Mouse (Mus musculus): ENCODE measurements around the gene Sub1. TPM values are rescaled to one million over a fixed set of nuclear protein-coding genes. Genes with fewer than 3 reads are reported as not detected.

Sub1 gene
- polyA plus RNA-seq, 1 experiment from 2014 or later, result 637 TPM

GRCm38 (mm10) chr15:11959716-11960115 lies 37.1 kb downstream of the Sub1 start:
- Histone ChIP-seq H3K9ac (ENCODE audit: low read length) (no peak overlapping the region), H3K9me3 (replicated peaks; ENCODE audit: control insufficient read depth, low read length) (no peaks in the 10 kb centered on the region), H3K36me3 (ENCODE audit: control insufficient read depth, insufficient read depth, low read length) (no peaks in the 10 kb centered on the region), H3K4me2 (ENCODE audit: low read depth, low read length) (no peak overlapping the region), H3K27ac (ENCODE audit: low read length) (no peak overlapping the region), H3K27me3 (ENCODE audit: control insufficient read depth, insufficient read depth, low read length) (no peaks in the 10 kb centered on the region), H3K4me3 (replicated peaks; ENCODE audit: low read length) (no peak overlapping the region), H3K4me1 (ENCODE audit: control insufficient read depth, insufficient read depth, low read length) (no peaks in the 10 kb centered on the region)
- no peak for ATAC-seq (ENCODE audit: insufficient read depth, low FRiP score)
- 78% methylated on average over 3 of the region's 3 CpGs for WGBS

GRCm38 (mm10) chr15:11956129-11956528 lies 40.7 kb downstream of the Sub1 start:
- Histone ChIP-seq H3K9ac (ENCODE audit: low read length) (no peak overlapping the region), H3K27ac (ENCODE audit: low read length) (no peak overlapping the region), H3K9me3 (replicated peaks; ENCODE audit: control insufficient read depth, low read length) (no peaks in the 10 kb centered on the region), H3K4me3 (replicated peaks; ENCODE audit: low read length) (no peak overlapping the region), H3K36me3 (ENCODE audit: control insufficient read depth, insufficient read depth, low read length) (no peaks in the 10 kb centered on the region), H3K4me1 (ENCODE audit: control insufficient read depth, insufficient read depth, low read length) (no peaks in the 10 kb centered on the region), H3K27me3 (ENCODE audit: control insufficient read depth, insufficient read depth, low read length) (no peaks in the 10 kb centered on the region), H3K4me2 (ENCODE audit: low read depth, low read length) (no peak overlapping the region)
- 78% methylated on average over 7 of the region's 7 CpGs for WGBS
- ATAC-seq (ENCODE audit: insufficient read depth, low FRiP score), result no peak

- no peaks in the 10 kb centered on the region for H3K9me3 ChIP-seq (replicated peaks; ENCODE audit: control insufficient read depth, low read length)
- ATAC-seq (ENCODE audit: insufficient read depth, low FRiP score), result no peak
- WGBS, result 53% methylated on average over 4 of the region's 4 CpGs
Measured at GRCm38 (mm10) chr15:11954190-11954589, 42.6 kb downstream of the Sub1 start.

GRCm38 (mm10) chr15:11952159-11952558 lies 44.6 kb downstream of the Sub1 start:
- no peak overlapping the region for H3K4me2 ChIP-seq (ENCODE audit: low read depth, low read length)
- 77% methylated on average over 3 of the region's 3 CpGs for WGBS
- no peak overlapping the region for H3K27ac ChIP-seq (ENCODE audit: low read length)
- no peaks in the 10 kb centered on the region; the same call in 1 of the 2 replicates for H3K9me3 ChIP-seq (replicated peaks; ENCODE audit: control insufficient read depth, low read length)
- H3K27me3 ChIP-seq (ENCODE audit: control insufficient read depth, insufficient read depth, low read length), result no peaks in the 10 kb centered on the region
- no peak overlapping the region for H3K4me3 ChIP-seq (replicated peaks; ENCODE audit: low read length)
- no peak for ATAC-seq (ENCODE audit: insufficient read depth, low FRiP score)
- no peak overlapping the region for H3K9ac ChIP-seq (ENCODE audit: low read length)
- no peaks in the 10 kb centered on the region for H3K36me3 ChIP-seq (ENCODE audit: control insufficient read depth, insufficient read depth, low read length)
- H3K4me1 ChIP-seq (ENCODE audit: control insufficient read depth, insufficient read depth, low read length), result no peaks in the 10 kb centered on the region

More at GRCm38 (mm10) chr15:11954190-11954589, 42.6 kb downstream of the Sub1 start:
- no peaks in the 10 kb centered on the region for H3K36me3 ChIP-seq (ENCODE audit: control insufficient read depth, insufficient read depth, low read length)
- no peaks in the 10 kb centered on the region for H3K4me1 ChIP-seq (ENCODE audit: control insufficient read depth, insufficient read depth, low read length)
- no peak overlapping the region for H3K4me2 ChIP-seq (ENCODE audit: low read depth, low read length)
- no peak overlapping the region for H3K4me3 ChIP-seq (replicated peaks; ENCODE audit: low read length)
- no peak overlapping the region for H3K27ac ChIP-seq (ENCODE audit: low read length)
- no peak overlapping the region for H3K9ac ChIP-seq (ENCODE audit: low read length)
- H3K27me3 ChIP-seq (ENCODE audit: control insufficient read depth, insufficient read depth, low read length), result no peaks in the 10 kb centered on the region

GRCm38 (mm10) chr15:11951181-11951580 lies 45.6 kb downstream of the Sub1 start:
- no peaks in the 10 kb centered on the region for H3K36me3 ChIP-seq (ENCODE audit: control insufficient read depth, insufficient read depth, low read length)
- no peaks in the 10 kb centered on the region for H3K4me1 ChIP-seq (ENCODE audit: control insufficient read depth, insufficient read depth, low read length)
- 94% methylated on average over 7 of the region's 7 CpGs for WGBS
- ATAC-seq (ENCODE audit: insufficient read depth, low FRiP score), result no peak
- no peak overlapping the region for H3K4me3 ChIP-seq (replicated peaks; ENCODE audit: low read length)
- H3K9me3 ChIP-seq (replicated peaks; ENCODE audit: control insufficient read depth, low read length), result no peaks in the 10 kb centered on the region; the same call in 1 of the 2 replicates
- H3K27ac ChIP-seq (ENCODE audit: low read length), result no peak overlapping the region
- H3K27me3 ChIP-seq (ENCODE audit: control insufficient read depth, insufficient read depth, low read length), result no peaks in the 10 kb centered on the region
- no peak overlapping the region for H3K9ac ChIP-seq (ENCODE audit: low read length)
- H3K4me2 ChIP-seq (ENCODE audit: low read depth, low read length), result no peak overlapping the region

GRCm38 (mm10) chr15:11950144-11950543 lies 46.6 kb downstream of the Sub1 start:
- H3K36me3 ChIP-seq (ENCODE audit: control insufficient read depth, insufficient read depth, low read length), result no peaks in the 10 kb centered on the region
- 0 out of 2 replicates have a peak, but pooled peaks have one; percentile 21 for ATAC-seq (ENCODE audit: insufficient read depth, low FRiP score)
- H3K9me3 ChIP-seq (replicated peaks; ENCODE audit: control insufficient read depth, low read length), result no peaks in the 10 kb centered on the region; the same call in 1 of the 2 replicates
- H3K4me1 ChIP-seq (ENCODE audit: control insufficient read depth, insufficient read depth, low read length), result no peaks in the 10 kb centered on the region
- no peak overlapping the region for H3K4me3 ChIP-seq (replicated peaks; ENCODE audit: low read length)
- H3K27ac ChIP-seq (ENCODE audit: low read length), result no peak overlapping the region
- H3K4me2 ChIP-seq (ENCODE audit: low read depth, low read length), result no peak overlapping the region
- no peak overlapping the region for H3K9ac ChIP-seq (ENCODE audit: low read length)
- H3K27me3 ChIP-seq (ENCODE audit: control insufficient read depth, insufficient read depth, low read length), result no peaks in the 10 kb centered on the region
- 91% methylated on average over 10 of the region's 10 CpGs for WGBS

- no peaks in the 10 kb centered on the region for H3K27me3 ChIP-seq (ENCODE audit: control insufficient read depth, insufficient read depth, low read length)
- H3K27ac ChIP-seq (ENCODE audit: low read length), result no peak overlapping the region
- H3K4me1 ChIP-seq (ENCODE audit: control insufficient read depth, insufficient read depth, low read length), result no peaks in the 10 kb centered on the region
- WGBS, result 78% methylated on average over 3 of the region's 3 CpGs
- no peaks in the 10 kb centered on the region for H3K36me3 ChIP-seq (ENCODE audit: control insufficient read depth, insufficient read depth, low read length)
- H3K4me2 ChIP-seq (ENCODE audit: low read depth, low read length), result no peak overlapping the region
- no peaks in the 10 kb centered on the region; the same call in 1 of the 2 replicates for H3K9me3 ChIP-seq (replicated peaks; ENCODE audit: control insufficient read depth, low read length)
- no peak for ATAC-seq (ENCODE audit: insufficient read depth, low FRiP score)
- H3K9ac ChIP-seq (ENCODE audit: low read length), result no peak overlapping the region
- no peak overlapping the region for H3K4me3 ChIP-seq (replicated peaks; ENCODE audit: low read length)
Measured at GRCm38 (mm10) chr15:11949490-11949889, 47.3 kb downstream of the Sub1 start.

GRCm38 (mm10) chr15:11940855-11941254 lies 55.9 kb downstream of the Sub1 start:
- no peaks in the 10 kb centered on the region for H3K4me1 ChIP-seq (ENCODE audit: control insufficient read depth, insufficient read depth, low read length)
- no peak for ATAC-seq (ENCODE audit: insufficient read depth, low FRiP score)
- WGBS, result 60% methylated on average over 5 of the region's 5 CpGs

More at GRCm38 (mm10) chr15:11940855-11941254, 55.9 kb downstream of the Sub1 start:
- H3K9ac ChIP-seq (ENCODE audit: low read length), result no peak overlapping the region
- H3K4me2 ChIP-seq (ENCODE audit: low read depth, low read length), result no peak overlapping the region
- no peaks in the 10 kb centered on the region for H3K27me3 ChIP-seq (ENCODE audit: control insufficient read depth, insufficient read depth, low read length)
- no peaks in the 10 kb centered on the region for H3K9me3 ChIP-seq (replicated peaks; ENCODE audit: control insufficient read depth, low read length)
- H3K36me3 ChIP-seq (ENCODE audit: control insufficient read depth, insufficient read depth, low read length), result no peaks in the 10 kb centered on the region
- H3K27ac ChIP-seq (ENCODE audit: low read length), result no peak overlapping the region
- no peak overlapping the region for H3K4me3 ChIP-seq (replicated peaks; ENCODE audit: low read length)
